Mouse (Mus musculus) skeletal muscle tissue, adult 2 months (tissue): ENCODE measurements at regions not wholly inside any gene's neighbourhood (a gene's known extent, or its start where the extent isn't known, plus 50 kb on each side); places are given as distances from the start of the nearest gene placed in this dataset.

Experiments used
- DNase-seq: peaks from one replicate; pipeline ENCODE4 v3.0.0-alpha.2; 2012; ENCODE audit warnings: low read depth, low spot score

DNA sequence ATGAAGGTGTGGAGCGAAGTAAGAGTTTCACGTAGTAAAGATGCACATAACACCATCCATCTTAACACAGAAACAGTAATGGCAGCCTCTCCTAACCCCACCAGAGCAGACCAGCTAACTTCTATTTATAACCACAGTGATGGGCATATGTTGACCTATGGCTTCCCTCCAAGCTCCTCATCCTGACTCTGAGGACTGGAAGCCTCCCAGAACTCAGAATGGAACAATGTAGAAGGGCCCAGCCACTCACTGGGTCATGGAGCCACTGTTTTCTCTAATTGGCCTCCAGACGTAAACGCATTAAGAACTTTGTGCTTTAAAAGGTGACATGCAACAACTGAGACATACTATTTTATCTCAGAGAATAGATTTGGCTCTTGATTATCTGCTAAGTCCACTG, 77.0 kb downstream of the Irs2 start:
- no peak for DNase-seq

DNA sequence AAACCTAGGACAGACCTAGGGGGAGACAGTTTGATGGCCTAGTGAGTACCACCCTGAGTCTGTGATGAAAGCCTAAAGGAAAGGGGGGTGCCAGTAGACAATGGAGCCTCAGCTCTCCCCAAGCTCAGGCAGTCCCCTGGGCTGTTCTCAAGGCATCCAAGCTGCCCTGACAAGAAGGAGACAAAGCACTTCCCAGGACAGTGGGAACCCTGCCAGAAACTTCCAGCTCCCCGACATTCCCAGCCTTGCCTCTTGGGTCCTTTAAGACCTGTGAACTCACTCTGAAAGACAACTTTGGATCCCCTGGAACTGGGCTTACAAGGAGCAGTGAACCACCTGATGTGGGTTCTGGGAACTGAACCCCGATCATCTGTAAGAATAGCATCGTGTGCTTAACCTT, 79.4 kb downstream of the Irs2 start:
- no peak for DNase-seq

DNA sequence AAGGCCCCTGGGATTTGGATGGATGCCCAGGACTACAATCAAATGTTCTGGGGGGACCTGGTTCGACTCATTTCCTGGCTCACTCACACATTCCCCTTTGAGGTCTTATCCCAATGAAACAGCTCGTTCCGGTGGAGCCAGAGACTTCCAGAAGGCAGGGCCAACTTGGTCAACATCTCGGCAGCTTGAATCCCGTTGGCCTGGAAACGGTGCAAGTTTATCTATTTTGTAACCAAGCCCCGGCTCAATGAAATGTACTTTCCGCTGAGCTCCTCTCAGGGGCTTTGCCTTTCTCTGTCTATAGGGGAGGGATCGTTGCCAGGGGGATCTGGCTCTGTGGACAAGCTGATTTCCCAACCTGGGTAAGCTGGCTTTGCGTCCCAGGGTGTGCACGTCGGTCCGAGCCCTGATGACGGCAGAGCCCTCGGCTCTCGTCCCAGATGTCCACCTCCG, 79.9 kb downstream of the Irs2 start:
- peak; percentile 71 for DNase-seq

GRCm38 (mm10) chr8:10927187-10927586, 81.1 kb downstream of the Irs2 start:
- peak; percentile 21 for DNase-seq

GRCm38 (mm10) chr8:10926518-10926915, 81.7 kb downstream of the Irs2 start:
- DNase-seq, result peak; percentile 23

GRCm38 (mm10) chr8:10925582-10926517, 82.4 kb downstream of the Irs2 start:
- DNase-seq, result no peak

- DNase-seq, result peak; percentile 49
These were observed 83.6 kb downstream of the Irs2 start for GRCm38 (mm10) chr8:10924526-10925199.

DNA sequence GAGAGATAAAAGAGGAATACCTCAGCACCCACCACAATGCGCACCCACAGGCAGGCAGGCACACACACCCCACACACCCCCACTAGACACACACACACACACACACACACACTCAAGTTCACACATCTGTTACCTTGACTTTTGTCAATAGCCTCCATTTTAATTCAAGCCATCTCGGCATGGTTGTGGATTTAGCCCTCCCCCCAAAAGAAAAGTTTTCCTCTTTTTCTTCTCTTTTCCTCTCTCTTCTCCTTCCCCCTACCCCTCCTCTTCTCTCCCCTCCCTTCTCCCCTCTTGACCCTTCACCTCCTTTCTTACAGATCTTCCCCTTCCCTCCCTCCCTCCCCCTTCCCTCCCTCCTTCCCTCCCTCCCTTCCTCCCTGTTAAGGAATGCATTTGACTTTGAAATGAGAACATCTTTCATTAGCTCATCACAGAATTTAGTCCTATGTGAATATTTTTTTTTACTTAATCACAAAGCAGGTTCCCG, 84.2 kb downstream of the Irs2 start:
- no peak for DNase-seq

GRCm38 (mm10) chr8:10923071-10924000, 84.9 kb downstream of the Irs2 start:
- DNase-seq, result no peak

DNA sequence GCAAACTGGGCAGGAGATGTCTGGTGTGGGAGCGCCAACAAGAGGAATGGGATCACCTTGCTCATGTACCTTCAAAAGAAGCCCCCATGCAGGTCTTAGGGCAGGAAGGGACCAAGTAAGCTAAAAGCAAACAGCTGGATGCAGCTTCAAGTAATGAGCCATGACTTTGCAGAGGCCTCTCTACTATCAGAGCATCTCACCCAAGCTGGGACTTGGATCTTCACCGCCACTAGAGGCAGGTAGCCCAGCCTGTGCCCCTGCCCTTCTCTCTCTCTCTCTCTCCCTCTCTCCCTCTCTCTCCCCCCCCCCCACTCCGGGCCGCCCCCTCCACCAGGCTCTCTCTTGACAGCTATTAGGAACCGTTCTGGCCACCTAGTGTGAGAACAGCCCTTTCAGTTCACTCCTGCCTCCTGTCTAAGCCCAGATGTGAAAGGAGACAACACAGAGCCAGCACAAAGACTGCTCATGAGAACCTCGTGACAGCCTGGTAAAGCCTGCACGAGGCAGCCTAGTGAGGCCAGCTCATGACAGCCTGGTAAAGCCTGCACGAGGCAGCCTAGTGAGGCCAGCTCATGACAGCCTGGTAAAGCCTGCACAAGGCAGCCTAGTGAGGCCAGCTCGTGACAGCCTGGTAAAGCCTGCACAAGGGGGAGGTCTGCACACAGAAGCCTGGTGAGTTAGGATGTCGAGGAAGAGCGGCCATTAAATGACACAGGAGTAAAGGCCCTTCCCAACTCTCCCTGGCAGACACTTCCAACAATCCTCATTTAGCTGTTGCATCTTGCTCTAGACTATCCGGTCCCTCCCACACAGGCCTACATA, 85.8 kb downstream of the Irs2 start:
- DNase-seq, result no peak

GRCm38 (mm10) chr8:10921439-10922191, 86.6 kb downstream of the Irs2 start:
- DNase-seq, result no peak

DNA sequence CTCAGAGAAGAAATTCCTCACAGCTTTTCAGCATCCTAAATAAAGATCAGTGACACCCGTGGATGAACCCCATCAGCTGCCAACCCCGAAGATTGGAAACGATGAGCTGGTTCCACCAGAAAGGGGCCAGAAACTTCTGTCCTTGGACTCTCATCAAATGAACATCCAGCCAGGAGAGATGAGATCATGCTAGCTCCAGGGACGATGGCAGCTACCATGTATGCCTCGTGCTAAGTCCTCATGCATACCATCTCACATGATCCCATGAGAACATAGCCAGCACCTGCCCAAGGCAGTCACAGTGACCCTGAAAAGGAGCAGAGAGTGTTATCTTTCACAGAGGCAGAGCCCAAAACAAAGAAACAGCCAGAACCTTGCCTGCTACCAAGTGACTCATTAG, 88.6 kb downstream of the Irs2 start:
- peak; percentile 79 for DNase-seq

DNA sequence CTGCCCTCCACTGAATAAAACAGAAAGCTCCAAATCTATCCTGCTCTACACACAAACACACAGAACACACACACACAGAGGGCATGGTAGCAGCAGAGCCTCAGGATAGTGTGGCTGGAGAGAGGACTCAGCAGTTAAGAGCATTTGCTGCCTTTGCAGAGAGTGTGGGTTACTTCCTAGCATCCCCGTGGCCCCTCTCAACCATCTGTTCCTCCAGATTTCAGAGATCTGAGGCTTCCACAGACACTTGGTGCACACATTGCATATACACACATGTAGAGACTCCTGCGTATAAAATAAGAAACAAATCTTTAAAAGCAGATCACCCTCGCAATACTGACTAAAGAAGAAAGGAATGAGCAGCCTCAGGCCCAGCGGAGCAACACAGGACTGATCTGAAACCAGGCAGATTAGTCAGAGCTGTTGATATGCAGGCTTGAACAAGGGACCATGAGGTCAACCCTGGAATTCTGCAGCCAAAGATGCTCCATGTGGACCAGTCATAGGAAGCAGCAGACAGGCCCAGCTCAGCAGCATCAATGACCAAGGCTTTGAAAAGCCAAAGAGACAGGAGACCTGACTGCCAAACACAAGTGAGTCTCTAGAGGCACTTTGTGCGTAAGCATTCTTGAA, 89.7 kb downstream of the Irs2 start:
- no peak for DNase-seq

DNA sequence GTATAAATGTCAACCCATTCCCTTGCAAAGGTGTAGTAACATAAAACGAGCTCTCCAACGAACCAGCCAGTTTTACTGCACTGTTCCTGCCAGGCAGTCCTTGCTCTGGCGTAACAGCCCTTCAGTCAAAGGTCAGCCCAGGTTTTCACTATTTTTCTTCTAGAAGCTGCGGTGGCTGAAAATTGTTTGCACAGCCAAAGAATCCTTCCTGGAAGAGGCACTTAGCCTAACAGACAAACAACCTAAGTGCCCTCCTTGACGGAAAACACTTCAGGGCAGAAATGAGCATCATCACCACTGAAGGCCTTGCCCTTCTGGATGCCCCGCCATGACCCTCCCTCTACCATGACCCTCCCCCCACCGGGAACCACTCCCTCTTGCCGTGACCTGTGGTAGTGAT, 93.6 kb downstream of the Irs2 start:
- no peak for DNase-seq

GRCm38 (mm10) chr8:10912436-10912835, 95.8 kb downstream of the Irs2 start:
- DNase-seq, result no peak

DNA sequence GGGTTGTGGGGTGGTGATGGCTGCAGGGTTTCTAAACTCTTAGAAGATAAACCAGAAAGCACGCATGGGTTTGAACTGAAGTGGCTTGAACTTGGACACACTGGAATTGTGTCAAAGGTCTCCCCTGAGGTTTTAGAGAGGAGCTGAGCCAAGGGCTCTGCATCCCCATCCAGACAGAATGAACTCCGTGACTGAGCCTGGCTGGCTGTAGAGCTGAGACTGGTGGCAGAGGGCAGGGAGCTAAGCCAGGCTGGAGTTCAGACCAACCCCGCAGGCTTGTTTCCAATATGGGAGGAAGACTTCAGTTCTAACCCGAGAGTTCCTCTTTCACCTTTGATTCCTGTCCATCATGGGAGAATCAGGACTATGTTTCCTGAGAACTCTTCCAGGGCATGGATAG, 96.9 kb downstream of the Irs2 start:
- no peak for DNase-seq

- no peak for DNase-seq
These were observed 97.3 kb downstream of the Irs2 start for GRCm38 (mm10) chr8:10910954-10911353.

- no peak for DNase-seq
These were observed 97.9 kb downstream of the Irs2 start for GRCm38 (mm10) chr8:10910244-10910872.

DNA sequence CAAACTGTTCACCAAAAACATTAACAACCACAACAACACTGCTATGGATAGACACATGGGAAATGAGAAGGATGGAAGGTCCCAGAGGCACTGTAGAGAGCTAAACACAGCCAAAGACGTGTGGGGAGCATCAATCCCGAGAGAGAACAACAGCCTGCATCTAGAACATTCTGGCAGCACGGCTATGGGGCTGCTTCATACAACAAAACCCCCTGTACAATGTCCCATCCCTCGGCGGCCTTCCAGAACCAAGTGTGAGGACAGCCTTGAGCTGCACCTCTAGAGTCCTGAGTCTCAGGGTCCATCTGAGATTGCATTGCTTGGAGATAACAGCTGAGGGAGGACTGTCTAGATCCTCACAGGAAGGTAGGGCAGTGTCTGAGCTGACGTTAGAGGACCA, 99.1 kb downstream of the Irs2 start:
- DNase-seq, result no peak
